Mouse (Mus musculus): ENCODE data around the gene Gm10972. TPM values are rescaled to one million over a fixed set of nuclear protein-coding genes. Genes with fewer than 3 reads are reported as not detected.
"Not testable (repeated sequence)": the region's sequence is repeated elsewhere in the genome, so short reads cannot be mapped to it uniquely, and the experiment has no call there.

Gene Gm10972
- polyA plus RNA-seq, 1 experiment from 2014 or later, result not detected

GRCm38 (mm10) chr3:94665060-94665802 is 22.3 kb downstream of the Gm10972 start:
- 83% methylated on average over 3 of the region's 5 CpGs for WGBS
- H3K4me1 ChIP-seq (ENCODE audit: control insufficient read depth, insufficient read depth, low read length); H3K27ac ChIP-seq (replicated peaks; ENCODE audit: low read depth, low read length); H3K4me3 ChIP-seq (ENCODE audit: low read depth, low read length); H3K4me2 ChIP-seq (ENCODE audit: low read depth, low read length); H3K9me3 ChIP-seq (replicated peaks; ENCODE audit: control insufficient read depth, low read length); ATAC-seq (replicated peaks; ENCODE audit: insufficient number of reproducible peaks, low FRiP score, low TSS enrichment, low read depth); H3K36me3 ChIP-seq (replicated peaks; ENCODE audit: control insufficient read depth, insufficient read depth, low read depth, low read length); H3K9ac ChIP-seq (replicated peaks; ENCODE audit: low read length); DNase-seq (ENCODE audit: low spot score); H3K27me3 ChIP-seq (ENCODE audit: control insufficient read depth, insufficient read depth, low read length): not testable (repeated sequence)

- ATAC-seq (replicated peaks; ENCODE audit: insufficient number of reproducible peaks, low FRiP score, low TSS enrichment, low read depth); H3K4me3 ChIP-seq (ENCODE audit: low read depth, low read length); H3K9me3 ChIP-seq (replicated peaks; ENCODE audit: control insufficient read depth, low read length); DNase-seq (ENCODE audit: low spot score); H3K36me3 ChIP-seq (replicated peaks; ENCODE audit: control insufficient read depth, insufficient read depth, low read depth, low read length); H3K27ac ChIP-seq (replicated peaks; ENCODE audit: low read depth, low read length); H3K4me2 ChIP-seq (ENCODE audit: low read depth, low read length); H3K27me3 ChIP-seq (ENCODE audit: control insufficient read depth, insufficient read depth, low read length); H3K9ac ChIP-seq (replicated peaks; ENCODE audit: low read length); H3K4me1 ChIP-seq (ENCODE audit: control insufficient read depth, insufficient read depth, low read length): not testable (repeated sequence)
- WGBS, result 25% methylated on average over 7 of the region's 7 CpGs
These were observed 23.0 kb downstream of the Gm10972 start for GRCm38 (mm10) chr3:94665896-94666295.

- H3K4me3 ChIP-seq (ENCODE audit: low read depth, low read length); H3K4me1 ChIP-seq (ENCODE audit: control insufficient read depth, insufficient read depth, low read length); H3K9ac ChIP-seq (replicated peaks; ENCODE audit: low read length); H3K36me3 ChIP-seq (replicated peaks; ENCODE audit: control insufficient read depth, insufficient read depth, low read depth, low read length); H3K9me3 ChIP-seq (replicated peaks; ENCODE audit: control insufficient read depth, low read length); DNase-seq (ENCODE audit: low spot score); H3K27me3 ChIP-seq (ENCODE audit: control insufficient read depth, insufficient read depth, low read length); H3K27ac ChIP-seq (replicated peaks; ENCODE audit: low read depth, low read length); ATAC-seq (replicated peaks; ENCODE audit: insufficient number of reproducible peaks, low FRiP score, low TSS enrichment, low read depth); H3K4me2 ChIP-seq (ENCODE audit: low read depth, low read length): not testable (repeated sequence)
- WGBS, result 87% methylated on average over 9 of the region's 9 CpGs
These were observed 32.2 kb downstream of the Gm10972 start for GRCm38 (mm10) chr3:94675101-94675500.

- H3K9me3 ChIP-seq (replicated peaks; ENCODE audit: control insufficient read depth, low read length), result no peaks in the 10 kb centered on the region
- no peaks in the 10 kb centered on the region for H3K4me1 ChIP-seq (ENCODE audit: control insufficient read depth, insufficient read depth, low read length)
- no peak overlapping the region for H3K4me3 ChIP-seq (ENCODE audit: low read depth, low read length)
- ATAC-seq (replicated peaks; ENCODE audit: insufficient number of reproducible peaks, low FRiP score, low TSS enrichment, low read depth) (no peak), DNase-seq (ENCODE audit: low spot score) (peak; percentile 3)
- 67% methylated on average over 8 of the region's 8 CpGs for WGBS
- no peak overlapping the region for H3K9ac ChIP-seq (replicated peaks; ENCODE audit: low read length)
- H3K27ac ChIP-seq (replicated peaks; ENCODE audit: low read depth, low read length), result no peak overlapping the region
- H3K4me2 ChIP-seq (ENCODE audit: low read depth, low read length), result no peak overlapping the region
- H3K27me3 ChIP-seq (ENCODE audit: control insufficient read depth, insufficient read depth, low read length), result no peaks in the 10 kb centered on the region
- H3K36me3 ChIP-seq (replicated peaks; ENCODE audit: control insufficient read depth, insufficient read depth, low read depth, low read length), result no peaks in the 10 kb centered on the region
These were observed 36.5 kb downstream of the Gm10972 start for GRCm38 (mm10) chr3:94679351-94679841.

- H3K9ac ChIP-seq (replicated peaks; ENCODE audit: low read length); H3K36me3 ChIP-seq (replicated peaks; ENCODE audit: control insufficient read depth, insufficient read depth, low read depth, low read length); H3K4me3 ChIP-seq (ENCODE audit: low read depth, low read length); ATAC-seq (replicated peaks; ENCODE audit: insufficient number of reproducible peaks, low FRiP score, low TSS enrichment, low read depth); DNase-seq (ENCODE audit: low spot score); H3K27me3 ChIP-seq (ENCODE audit: control insufficient read depth, insufficient read depth, low read length); H3K4me2 ChIP-seq (ENCODE audit: low read depth, low read length); H3K27ac ChIP-seq (replicated peaks; ENCODE audit: low read depth, low read length); H3K4me1 ChIP-seq (ENCODE audit: control insufficient read depth, insufficient read depth, low read length); H3K9me3 ChIP-seq (replicated peaks; ENCODE audit: control insufficient read depth, low read length): not testable (repeated sequence)
- whole genome bisulfite sequencing, result 91% methylated on average over 12 of the region's 12 CpGs
These were observed 37.1 kb downstream of the Gm10972 start for GRCm38 (mm10) chr3:94680032-94680431.

- Histone ChIP-seq H3K36me3 (replicated peaks; ENCODE audit: control insufficient read depth, insufficient read depth, low read depth, low read length) (no peaks in the 10 kb centered on the region), H3K27ac (replicated peaks; ENCODE audit: low read depth, low read length) (no peak overlapping the region), H3K4me3 (ENCODE audit: low read depth, low read length) (no peak overlapping the region), H3K9me3 (replicated peaks; ENCODE audit: control insufficient read depth, low read length) (no peaks in the 10 kb centered on the region), H3K4me1 (ENCODE audit: control insufficient read depth, insufficient read depth, low read length) (no peaks in the 10 kb centered on the region), H3K9ac (replicated peaks; ENCODE audit: low read length) (no peak overlapping the region), H3K27me3 (ENCODE audit: control insufficient read depth, insufficient read depth, low read length) (no peaks in the 10 kb centered on the region), H3K4me2 (ENCODE audit: low read depth, low read length) (no peak overlapping the region)
- 87% methylated on average over 16 of the region's 16 CpGs for WGBS
- DNase-seq (ENCODE audit: low spot score) (no peak), ATAC-seq (replicated peaks; ENCODE audit: insufficient number of reproducible peaks, low FRiP score, low TSS enrichment, low read depth) (no peak)
These were observed 37.9 kb downstream of the Gm10972 start for GRCm38 (mm10) chr3:94680783-94681182.

- Histone ChIP-seq H3K27ac (replicated peaks; ENCODE audit: low read depth, low read length) (no peak overlapping the region), H3K4me2 (ENCODE audit: low read depth, low read length) (no peak overlapping the region), H3K9me3 (replicated peaks; ENCODE audit: control insufficient read depth, low read length) (no peaks in the 10 kb centered on the region), H3K27me3 (ENCODE audit: control insufficient read depth, insufficient read depth, low read length) (no peaks in the 10 kb centered on the region), H3K36me3 (replicated peaks; ENCODE audit: control insufficient read depth, insufficient read depth, low read depth, low read length) (no peaks in the 10 kb centered on the region), H3K9ac (replicated peaks; ENCODE audit: low read length) (no peak overlapping the region), H3K4me1 (ENCODE audit: control insufficient read depth, insufficient read depth, low read length) (no peaks in the 10 kb centered on the region), H3K4me3 (ENCODE audit: low read depth, low read length) (no peak overlapping the region)
- WGBS, result 84% methylated on average over 6 of the region's 6 CpGs
- no peak for DNase-seq (ENCODE audit: low spot score)
- no peak for ATAC-seq (replicated peaks; ENCODE audit: insufficient number of reproducible peaks, low FRiP score, low TSS enrichment, low read depth)
These were observed 40.7 kb downstream of the Gm10972 start for GRCm38 (mm10) chr3:94683646-94684045.

- not testable (repeated sequence) for H3K9ac ChIP-seq (replicated peaks; ENCODE audit: low read length); H3K27ac ChIP-seq (replicated peaks; ENCODE audit: low read depth, low read length); H3K4me3 ChIP-seq (ENCODE audit: low read depth, low read length); H3K4me1 ChIP-seq (ENCODE audit: control insufficient read depth, insufficient read depth, low read length); DNase-seq (ENCODE audit: low spot score); H3K9me3 ChIP-seq (replicated peaks; ENCODE audit: control insufficient read depth, low read length); H3K4me2 ChIP-seq (ENCODE audit: low read depth, low read length); H3K36me3 ChIP-seq (replicated peaks; ENCODE audit: control insufficient read depth, insufficient read depth, low read depth, low read length); H3K27me3 ChIP-seq (ENCODE audit: control insufficient read depth, insufficient read depth, low read length); ATAC-seq (replicated peaks; ENCODE audit: insufficient number of reproducible peaks, low FRiP score, low TSS enrichment, low read depth)
- 81% methylated on average over 8 of the region's 8 CpGs for WGBS
These were observed 43.3 kb downstream of the Gm10972 start for GRCm38 (mm10) chr3:94685989-94686772.
